Mouse (Mus musculus) embryonic facial prominence, embryonic 11.5 days (tissue): ENCODE data around the gene Gm7137. TPM values are rescaled to one million over a fixed set of nuclear protein-coding genes. Genes with fewer than 3 reads are reported as not detected.
"Not testable (repeated sequence)": the region's sequence is repeated elsewhere in the genome, so short reads cannot be mapped to it uniquely, and the experiment has no call there.

Experiments used
- ATAC-seq: fragments of 200-750 bp; cut with Nextera tagmentation; replicated peaks from 2 replicates; pipeline ENCODE4 v1.8.0; 2017; ENCODE audit warnings: low read depth; ENCODE audit not compliant: insufficient number of reproducible peaks, low FRiP score, low TSS enrichment
- DNase-seq: peaks from one replicate; pipeline ENCODE4 v3.0.0-alpha.2; 2015; ENCODE audit warnings: low spot score
- H3K27ac ChIP-seq: fragments of 300-500 bp; sonication (generic); replicated peaks from 2 replicates; pipeline ENCODE4 v1.5.1; 2014; ENCODE audit warnings: mild to moderate bottlenecking, low read depth, low read length, control low read depth
- H3K27me3 ChIP-seq: fragments of 300-500 bp; sonication (generic); 2 replicates; pipeline ENCODE4 v1.6.1; 2014; ENCODE audit warnings: mild to moderate bottlenecking, low read length, moderate library complexity, mixed read lengths; ENCODE audit not compliant: control insufficient read depth, insufficient read depth
- H3K36me3 ChIP-seq: fragments of 300-500 bp; sonication (generic); replicated peaks from 2 replicates; pipeline ENCODE4 v1.6.1; 2014; ENCODE audit warnings: low read depth, mild to moderate bottlenecking, low read length, moderate library complexity, mixed read lengths; ENCODE audit not compliant: control insufficient read depth, insufficient read depth
- H3K4me1 ChIP-seq: fragments of 300-500 bp; sonication (generic); 2 replicates; pipeline ENCODE4 v1.6.1; 2014; ENCODE audit warnings: low read length, mixed read lengths; ENCODE audit not compliant: control insufficient read depth, insufficient read depth
- H3K4me2 ChIP-seq: fragments of 300-500 bp; sonication (generic); 2 replicates; pipeline ENCODE4 v1.6.1; 2014; ENCODE audit warnings: low read depth, mild to moderate bottlenecking, control low read depth, low read length, moderate library complexity
- H3K4me3 ChIP-seq: fragments of 300-500 bp; sonication (generic); 2 replicates; pipeline ENCODE4 v1.5.1; 2014; ENCODE audit warnings: low read depth, low read length, control low read depth
- H3K9ac ChIP-seq: fragments of 300-500 bp; sonication (generic); replicated peaks from 2 replicates; pipeline ENCODE4 v1.6.1; 2014; ENCODE audit warnings: mild to moderate bottlenecking, control low read depth, low read length
- H3K9me3 ChIP-seq: fragments of 300-500 bp; sonication (generic); replicated peaks from 2 replicates; pipeline ENCODE4 v1.6.1; 2016; ENCODE audit warnings: mild to moderate bottlenecking, low read length, inconsistent platforms, mixed read lengths; ENCODE audit not compliant: control insufficient read depth
- WGBS: fragments of 180-500 bp; shearing (Covaris S2); extraction: QIAGEN DNeasy Blood & Tissue Kit; methylation state at CpG from one replicate; pipeline ENCODE4 v1.1.7; 2014; 5-methylcytosine and 5-hydroxymethylcytosine counted together
- polyA plus RNA-seq: library from polyadenylated mRNA; unstranded; fragments of >200 nt; fragmentation: Nextera tagmentation; extraction: Ambion mirVana; gene quantifications from 2 replicates; pipeline ENCODE4 v1.2.1, GENCODE M21; 2014

The Gm7137 gene
- polyA plus RNA-seq, 1 experiment from 2014 or later, result not detected

- WGBS, result 82% methylated on average over 3 of the region's 3 CpGs
- Histone ChIP-seq H3K4me1 (no peaks in the 10 kb centered on the region), H3K27ac (no peak overlapping the region), H3K36me3 (no peaks in the 10 kb centered on the region), H3K4me2 (no peak overlapping the region), H3K9me3 (no peaks in the 10 kb centered on the region), H3K9ac (no peak overlapping the region), H3K27me3 (no peaks in the 10 kb centered on the region), H3K4me3 (no peak overlapping the region)
- ATAC-seq (no peak), DNase-seq (no peak)
Measured at GRCm38 (mm10) chr10:77804095-77804494, 16.1 kb upstream of the Gm7137 start.

DNA sequence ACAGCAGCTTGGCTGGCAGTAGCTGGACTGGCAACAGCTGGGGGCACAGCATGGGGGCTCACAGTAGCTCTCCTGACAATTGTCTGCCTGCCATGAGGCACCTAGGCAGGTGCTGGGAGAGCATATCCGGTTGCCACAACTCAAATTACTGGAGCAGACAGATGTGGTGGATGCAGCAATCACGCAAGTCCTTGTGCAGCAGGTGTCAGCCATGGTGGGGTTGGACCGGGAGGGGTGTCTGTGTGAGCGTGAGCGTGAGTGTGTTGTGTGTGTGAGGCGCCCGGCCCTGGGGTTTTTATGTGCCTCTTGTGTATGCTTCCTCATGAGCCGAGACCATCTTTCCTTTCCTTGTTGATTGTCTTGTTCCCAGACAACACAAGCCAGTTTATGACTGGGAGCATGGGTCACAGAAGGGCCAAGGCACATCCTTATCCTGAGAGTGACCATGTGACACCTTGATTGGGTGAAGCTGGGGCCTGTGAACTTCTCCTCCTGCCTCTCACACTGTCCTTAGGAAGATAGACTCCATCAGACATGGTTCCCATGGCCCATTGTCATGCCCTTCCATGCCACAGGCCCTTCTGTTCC, 11.0 kb upstream of the Gm7137 start, which contains the start of gene Gm19668:
Gm19668 (minus strand) TSS at position 213 of the 588 bp plus-strand sequence.
- Histone ChIP-seq H3K4me3 (no peak within 1 kb of the TSS), H3K9me3 (no peaks in the 10 kb centered on the region), H3K9ac (no peak within 1 kb of the TSS), H3K27me3 (no peaks in the 10 kb centered on the region), H3K4me2 (no peak within 1 kb of the TSS), H3K36me3 (no peaks in the 10 kb centered on the region), H3K4me1 (no peaks in the 10 kb centered on the region), H3K27ac (no peak within 1 kb of the TSS)
- WGBS, result 53% methylated on average over 8 of the region's 8 CpGs
- ATAC-seq, result no peak
- DNase-seq, result no peak

- H3K9ac ChIP-seq, H3K4me3 ChIP-seq, H3K4me2 ChIP-seq, ATAC-seq, H3K9me3 ChIP-seq, DNase-seq, H3K36me3 ChIP-seq, H3K4me1 ChIP-seq, H3K27ac ChIP-seq, H3K27me3 ChIP-seq: not testable (repeated sequence)
- 53% methylated on average over 2 of the region's 3 CpGs for WGBS
Measured at GRCm38 (mm10) chr10:77798164-77798920, 10.3 kb upstream of the Gm7137 start.

DNA sequence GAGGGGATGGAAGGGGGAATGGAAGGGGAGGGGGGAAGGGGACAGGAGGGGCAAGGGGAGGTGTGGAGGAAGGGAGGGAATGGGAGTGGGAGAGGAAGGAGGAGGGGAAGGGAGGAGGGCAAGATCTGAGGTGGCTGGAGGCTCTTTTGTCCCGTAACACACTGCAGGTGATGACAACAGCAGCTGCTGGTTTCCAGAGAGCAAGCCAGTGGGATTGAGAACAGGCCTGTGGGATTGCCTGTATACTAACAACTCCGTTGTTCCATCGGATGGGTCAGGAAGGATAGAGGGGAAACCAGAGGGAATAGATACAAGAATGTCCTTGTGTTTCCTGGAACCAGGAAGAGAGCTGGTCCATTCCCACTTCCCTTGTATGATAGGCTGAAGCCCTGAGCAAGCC, 9.7 kb upstream of the Gm7137 start:
- 16% methylated on average over 3 of the region's 3 CpGs for WGBS
- Histone ChIP-seq H3K9me3 (no peaks in the 10 kb centered on the region), H3K36me3 (no peaks in the 10 kb centered on the region), H3K4me2 (no peak overlapping the region), H3K4me1 (no peaks in the 10 kb centered on the region), H3K9ac (no peak overlapping the region), H3K27ac (no peak overlapping the region), H3K4me3 (no peak overlapping the region), H3K27me3 (no peaks in the 10 kb centered on the region)
- no peak for DNase-seq
- no peak for ATAC-seq

- H3K9me3 ChIP-seq, result no peaks in the 10 kb centered on the region
- no peak within 1 kb of the TSS for H3K4me3 ChIP-seq
- WGBS, result 54% methylated on average over 2 of the region's 2 CpGs
- H3K9ac ChIP-seq, result no peak within 1 kb of the TSS
- no peaks in the 10 kb centered on the region for H3K4me1 ChIP-seq
- ATAC-seq, result no peak
- H3K4me2 ChIP-seq, result no peak within 1 kb of the TSS
- no peak for DNase-seq
- H3K27me3 ChIP-seq, result no peaks in the 10 kb centered on the region
- no peak within 1 kb of the TSS for H3K27ac ChIP-seq
- no peaks in the 10 kb centered on the region for H3K36me3 ChIP-seq
Measured at GRCm38 (mm10) chr10:77794976-77795375, 7.0 kb upstream of the Gm7137 start, which contains the start of gene Gm9639. TSS of gene Gm9639 (minus strand) at chr10:77795076.

GRCm38 (mm10) chr10:77788621-77789020, 621 bp upstream of the Gm7137 start:
- Histone ChIP-seq H3K27me3 (no peaks in the 10 kb centered on the region), H3K4me2 (no peak overlapping the region), H3K9me3 (no peaks in the 10 kb centered on the region), H3K4me3 (no peak overlapping the region), H3K4me1 (no peaks in the 10 kb centered on the region), H3K36me3 (no peaks in the 10 kb centered on the region), H3K27ac (no peak overlapping the region), H3K9ac (no peak overlapping the region)
- WGBS, result 82% methylated on average over 2 of the region's 2 CpGs
- ATAC-seq (no peak), DNase-seq (no peak)

- not testable (repeated sequence) for H3K27ac ChIP-seq, H3K4me2 ChIP-seq, ATAC-seq, H3K9me3 ChIP-seq, DNase-seq, H3K27me3 ChIP-seq, H3K36me3 ChIP-seq, H3K9ac ChIP-seq, H3K4me3 ChIP-seq, H3K4me1 ChIP-seq
- WGBS, result 82% methylated on average over 1 of the region's 3 CpGs
Measured at GRCm38 (mm10) chr10:77783396-77783795, 4.6 kb downstream of the Gm7137 start.

GRCm38 (mm10) chr10:77782442-77782841, 5.6 kb downstream of the Gm7137 start, which contains the start of gene Gm3250:
TSS of gene Gm3250 (minus strand) at chr10:77782542.
- not testable (repeated sequence) for H3K4me1 ChIP-seq, DNase-seq, H3K27me3 ChIP-seq, H3K4me3 ChIP-seq, H3K27ac ChIP-seq, H3K9me3 ChIP-seq, ATAC-seq, H3K9ac ChIP-seq, H3K36me3 ChIP-seq, H3K4me2 ChIP-seq
- no CpG with 5 or more reads among the region's 1 CpGs for WGBS
